Mouse (Mus musculus) gastrocnemius, postnatal 10 days (tissue): ENCODE results near the gene Chil3. TPM values are rescaled to one million over a fixed set of nuclear protein-coding genes. Genes with fewer than 3 reads are reported as not detected.
"Not testable (repeated sequence)": the region's sequence is repeated elsewhere in the genome, so short reads cannot be mapped to it uniquely, and the experiment has no call there.

ENCODE experiments used
- DNase-seq: peaks from one replicate; pipeline ENCODE4 v3.0.0; 2021; ENCODE audit warnings: mixed read lengths
- long read RNA-seq, 2 experiments: library from polyadenylated mRNA; stranded (forward); transcript quantifications; one replicate each; pipeline ENCODE4 v2.0.0; 2021
- total RNA-seq, 2 experiments: library from RNA; stranded (reverse); gene quantifications; 2 replicates each; pipeline ENCODE4 v1.2.3; 2021

The Chil3 gene
- 1 to 10 TPM in 1 of 2 experiments, not detected in 1; 2.6 TPM for total RNA-seq
- long read RNA-seq, experiment 1, result 0 reads
- long read RNA-seq, experiment 2, result 0 reads

GRCm38 (mm10) chr3:106167464-106167863 lies at the start of gene Chil3:
Gene Chil3 (minus strand): TSS chr3:106167564.
- DNase-seq, result no peak

GRCm38 (mm10) chr3:106198030-106198429 lies 30.7 kb upstream of the Chil3 start:
- DNase-seq, result not testable (repeated sequence)

GRCm38 (mm10) chr3:106197246-106197645 lies 29.9 kb upstream of the Chil3 start:
- not testable (repeated sequence) for DNase-seq

GRCm38 (mm10) chr3:106196276-106196675 lies 28.9 kb upstream of the Chil3 start:
- DNase-seq, result no peak

GRCm38 (mm10) chr3:106195486-106195885 lies 28.1 kb upstream of the Chil3 start:
- DNase-seq, result no peak

- no peak for DNase-seq
Measured at GRCm38 (mm10) chr3:106187991-106188390, 20.6 kb upstream of the Chil3 start.

GRCm38 (mm10) chr3:106177509-106178189 lies 10.3 kb upstream of the Chil3 start:
- no peak for DNase-seq

- not testable (repeated sequence) for DNase-seq
Measured at GRCm38 (mm10) chr3:106174971-106175370, 7.6 kb upstream of the Chil3 start.

- DNase-seq, result not testable (repeated sequence)
Measured at GRCm38 (mm10) chr3:106172506-106172905, 5.1 kb upstream of the Chil3 start.

- no peak for DNase-seq
Measured at GRCm38 (mm10) chr3:106171135-106171731, 3.9 kb upstream of the Chil3 start.

GRCm38 (mm10) chr3:106170522-106171053 lies 3.2 kb upstream of the Chil3 start:
- no peak for DNase-seq

- DNase-seq, result no peak
Measured at GRCm38 (mm10) chr3:106154413-106154812, 13.0 kb downstream of the Chil3 start.

GRCm38 (mm10) chr3:106144081-106144480 lies 23.3 kb downstream of the Chil3 start:
- no peak for DNase-seq

- DNase-seq, result no peak
Measured at GRCm38 (mm10) chr3:106131690-106132089, 35.7 kb downstream of the Chil3 start.

- DNase-seq, result no peak
Measured at GRCm38 (mm10) chr3:106128807-106129493, 38.4 kb downstream of the Chil3 start.

- DNase-seq, result no peak
Measured at GRCm38 (mm10) chr3:106126999-106127398, 40.4 kb downstream of the Chil3 start.

GRCm38 (mm10) chr3:106112929-106113328 lies 54.4 kb downstream of the Chil3 start, which contains the start of gene Chia1:
Gene Chia1 (plus strand): TSS chr3:106113229.
- no peak for DNase-seq

Other genes with a start within 250 kb of the Chil3 start
- under 1 TPM; 0.35 to 0.52 TPM for gene I830077J02Rik, start 234.9 kb downstream of the Chil3 start, total RNA-seq
- 10 to 100 TPM; 36.0 to 40.6 TPM for gene Wdr77, start 208.2 kb downstream of the Chil3 start, total RNA-seq
- gene Atp5f1, start 207.5 kb downstream of the Chil3 start, total RNA-seq, result 100 to 1,000 TPM; 528 to 633 TPM
- gene Ovgp1, start 193.9 kb downstream of the Chil3 start, total RNA-seq, result 1 to 10 TPM in 1 of 2 experiments, under 1 TPM in 1; 0.49 to 1.7 TPM
- gene Pifo, start 152.9 kb downstream of the Chil3 start, total RNA-seq, result not detected
- not detected for gene Chil5, start 134.8 kb downstream of the Chil3 start, total RNA-seq
- not detected for gene Chia1, start 54.3 kb downstream of the Chil3 start, total RNA-seq
- gene Chil4, start 51.9 kb upstream of the Chil3 start, total RNA-seq, result not detected
- gene Chil6, start 238.6 kb upstream of the Chil3 start, total RNA-seq, result not detected